Mouse (Mus musculus) kidney, embryonic 14.5 days (tissue): ENCODE measurements around the gene Spag8. TPM values are rescaled to one million over a fixed set of nuclear protein-coding genes. Genes with fewer than 3 reads are reported as not detected.
A peak's percentile ranks its signal among the peaks of the same experiment; 100 is the strongest.

ENCODE experiments used
- ATAC-seq: fragments of 200-750 bp; cut with Nextera tagmentation; 2 replicates; pipeline ENCODE4 v1.8.0; 2017; ENCODE audit warnings: moderate number of reproducible peaks, mild to moderate bottlenecking, moderate TSS enrichment, moderate library complexity; ENCODE audit not compliant: low FRiP score, low TSS enrichment
- H3K27ac ChIP-seq: fragments of 300-500 bp; sonication (generic); 2 replicates; pipeline ENCODE4 v1.5.1; 2014; ENCODE audit warnings: low read depth, mild to moderate bottlenecking, low read length, moderate library complexity, mixed read lengths
- H3K27me3 ChIP-seq: fragments of 300-500 bp; sonication (generic); 2 replicates; pipeline ENCODE4 v1.6.1; 2014; ENCODE audit warnings: mild to moderate bottlenecking, low read length; ENCODE audit not compliant: control insufficient read depth, insufficient read depth
- H3K36me3 ChIP-seq: fragments of 300-500 bp; sonication (generic); 2 replicates; pipeline ENCODE4 v1.6.1; 2014; ENCODE audit warnings: low read length, mixed read lengths; ENCODE audit not compliant: control insufficient read depth, insufficient read depth
- H3K4me1 ChIP-seq: fragments of 300-500 bp; sonication (generic); 2 replicates; pipeline ENCODE4 v1.6.1; 2014; ENCODE audit warnings: low read length, mixed read lengths; ENCODE audit not compliant: control insufficient read depth, insufficient read depth
- H3K4me2 ChIP-seq: fragments of 300-500 bp; sonication (generic); replicated peaks from 2 replicates; pipeline ENCODE4 v1.6.1; 2014; ENCODE audit warnings: low read depth, mild to moderate bottlenecking, low read length
- H3K4me3 ChIP-seq: fragments of 300-500 bp; sonication (generic); 2 replicates; pipeline ENCODE4 v1.5.1; 2014; ENCODE audit warnings: mild to moderate bottlenecking, low read length
- H3K9ac ChIP-seq: fragments of 300-500 bp; sonication (generic); 2 replicates; pipeline ENCODE4 v1.6.1; 2014; ENCODE audit warnings: low read depth, mild to moderate bottlenecking, low read length, moderate library complexity
- H3K9me3 ChIP-seq: fragments of 300-500 bp; sonication (generic); 2 replicates; pipeline ENCODE4 v1.6.1; 2016; ENCODE audit warnings: low read length; ENCODE audit not compliant: control insufficient read depth
- WGBS: fragments of 180-500 bp; shearing (Covaris S2); extraction: QIAGEN DNeasy Blood & Tissue Kit; methylation state at CpG from one replicate; pipeline ENCODE4 v1.1.7; 2014; 5-methylcytosine and 5-hydroxymethylcytosine counted together
- polyA plus RNA-seq: library from polyadenylated mRNA; unstranded; fragments of >200 nt; fragmentation: Nextera tagmentation; extraction: Ambion mirVana; gene quantifications from 2 replicates; pipeline ENCODE4 v1.2.1, GENCODE M21; 2014

Gene Spag8
- polyA plus RNA-seq, 1 experiment from 2014 or later: 0.93 TPM

GRCm38 (mm10) chr4:43657146-43657545 lies 3.8 kb upstream of the Spag8 start:
- no peak for ATAC-seq
- H3K27ac ChIP-seq: no peak overlapping the region
- WGBS: 62% methylated on average over 4 of the region's 4 CpGs
- peaks cover 5% of the 10 kb centered on the region; the same call in 1 of the 2 replicates for H3K4me1 ChIP-seq
- H3K4me2 ChIP-seq: peak overlapping the region; percentile 66
- peak overlapping the region; percentile 86 for H3K4me3 ChIP-seq
- no peak overlapping the region for H3K9ac ChIP-seq
- no peaks in the 10 kb centered on the region for H3K9me3 ChIP-seq
- peaks cover 9% of the 10 kb centered on the region for H3K27me3 ChIP-seq
- H3K36me3 ChIP-seq: no peaks in the 10 kb centered on the region

GRCm38 (mm10) chr4:43656339-43657109 lies 3.1 kb upstream of the Spag8 start, which contains the start of gene Hint2:
Gene Hint2, minus strand, starts transcription at chr4:43656466.
- Histone ChIP-seq H3K36me3 (no peaks in the 10 kb centered on the region), H3K9me3 (no peaks in the 10 kb centered on the region), H3K4me2 (peak within 1 kb of the TSS; percentile 66), H3K9ac (peak within 1 kb of the TSS; percentile 90), H3K4me3 (peak within 1 kb of the TSS; percentile 86), H3K4me1 (peaks cover 5% of the 10 kb centered on the region; the same call in 1 of the 2 replicates), H3K27ac (peak within 1 kb of the TSS; percentile 90), H3K27me3 (peaks cover 3% of the 10 kb centered on the region; the same call in 1 of the 2 replicates)
- ATAC-seq: peak; percentile 98
- 2% methylated on average over 34 of the region's 34 CpGs for WGBS

GRCm38 (mm10) chr4:43655656-43656338 lies 2.4 kb upstream of the Spag8 start:
- H3K4me1 ChIP-seq: peaks cover 5% of the 10 kb centered on the region; the same call in 1 of the 2 replicates
- H3K36me3 ChIP-seq: no peaks in the 10 kb centered on the region
- H3K27ac ChIP-seq: peak overlapping the region; percentile 90
- no peaks in the 10 kb centered on the region for H3K9me3 ChIP-seq
- H3K9ac ChIP-seq: peak overlapping the region; percentile 90
- peak; percentile 32; the same call in 1 of the 2 replicates for ATAC-seq
- WGBS: 5% methylated on average over 34 of the region's 34 CpGs
- H3K4me2 ChIP-seq: peak overlapping the region; percentile 66
- no peaks in the 10 kb centered on the region; the same call in 1 of the 2 replicates for H3K27me3 ChIP-seq
- H3K4me3 ChIP-seq: peak overlapping the region; percentile 86

- Histone ChIP-seq H3K4me3 (no peak overlapping the region), H3K36me3 (peaks cover 3% of the 10 kb centered on the region; the same call in 1 of the 2 replicates), H3K4me2 (peak overlapping the region; percentile 35; the same call in 1 of the 2 replicates), H3K27me3 (no peaks in the 10 kb centered on the region), H3K9ac (no peak overlapping the region), H3K27ac (no peak overlapping the region), H3K4me1 (peaks cover 5% of the 10 kb centered on the region; the same call in 1 of the 2 replicates), H3K9me3 (peaks cover 5% of the 10 kb centered on the region)
- 85% methylated on average over 4 of the region's 4 CpGs for WGBS
- ATAC-seq: no peak
These were observed 668 bp downstream of the Spag8 start for GRCm38 (mm10) chr4:43652726-43653125.

- Histone ChIP-seq H3K36me3 (peaks cover 3% of the 10 kb centered on the region; the same call in 1 of the 2 replicates), H3K9ac (no peak overlapping the region), H3K27ac (no peak overlapping the region), H3K4me1 (no peaks in the 10 kb centered on the region), H3K9me3 (peaks cover 5% of the 10 kb centered on the region), H3K4me2 (no peak overlapping the region), H3K4me3 (no peak overlapping the region), H3K27me3 (no peaks in the 10 kb centered on the region)
- no peak for ATAC-seq
- WGBS: 96% methylated on average over 3 of the region's 3 CpGs
These were observed 3.6 kb downstream of the Spag8 start for GRCm38 (mm10) chr4:43649783-43650182.

GRCm38 (mm10) chr4:43640491-43640890 lies 12.9 kb downstream of the Spag8 start:
- 74% methylated on average over 6 of the region's 6 CpGs for WGBS
- ATAC-seq: no peak

GRCm38 (mm10) chr4:43640076-43640475 lies 13.3 kb downstream of the Spag8 start:
- ATAC-seq: no peak
- H3K4me2 ChIP-seq: no peak overlapping the region
- H3K9me3 ChIP-seq: no peaks in the 10 kb centered on the region
- H3K27ac ChIP-seq: no peak overlapping the region
- H3K9ac ChIP-seq: no peak overlapping the region
- no peaks in the 10 kb centered on the region for H3K4me1 ChIP-seq
- WGBS: 74% methylated on average over 9 of the region's 9 CpGs
- H3K4me3 ChIP-seq: no peak overlapping the region
- no peaks in the 10 kb centered on the region for H3K27me3 ChIP-seq
- no peaks in the 10 kb centered on the region; the same call in 1 of the 2 replicates for H3K36me3 ChIP-seq

More at GRCm38 (mm10) chr4:43640491-43640890, 12.9 kb downstream of the Spag8 start:
- H3K4me3 ChIP-seq: no peak overlapping the region
- no peaks in the 10 kb centered on the region for H3K4me1 ChIP-seq
- no peaks in the 10 kb centered on the region; the same call in 1 of the 2 replicates for H3K36me3 ChIP-seq
- H3K27ac ChIP-seq: no peak overlapping the region
- no peaks in the 10 kb centered on the region for H3K9me3 ChIP-seq
- H3K27me3 ChIP-seq: no peaks in the 10 kb centered on the region
- H3K9ac ChIP-seq: no peak overlapping the region
- H3K4me2 ChIP-seq: no peak overlapping the region

- H3K36me3 ChIP-seq: no peaks in the 10 kb centered on the region
- H3K9me3 ChIP-seq: no peaks in the 10 kb centered on the region
- no peak overlapping the region for H3K4me3 ChIP-seq
- no peak overlapping the region for H3K27ac ChIP-seq
- no peak for ATAC-seq
- H3K4me1 ChIP-seq: peaks cover 11% of the 10 kb centered on the region
- H3K27me3 ChIP-seq: no peaks in the 10 kb centered on the region
- 84% methylated on average over 6 of the region's 6 CpGs for WGBS
- H3K4me2 ChIP-seq: no peak overlapping the region
- no peak overlapping the region for H3K9ac ChIP-seq
These were observed 16.6 kb downstream of the Spag8 start for GRCm38 (mm10) chr4:43636751-43637150.
